Mouse (Mus musculus): ENCODE data around the gene Xdh.
A peak's percentile ranks its signal among the peaks of the same experiment; 100 is the strongest.

Gene Xdh

GRCm38 (mm10) chr17:73942268-73942962 lies 7.6 kb downstream of the Xdh start:
- no peak for DNase-seq (ENCODE audit: low spot score in 2 of 2)

DNA sequence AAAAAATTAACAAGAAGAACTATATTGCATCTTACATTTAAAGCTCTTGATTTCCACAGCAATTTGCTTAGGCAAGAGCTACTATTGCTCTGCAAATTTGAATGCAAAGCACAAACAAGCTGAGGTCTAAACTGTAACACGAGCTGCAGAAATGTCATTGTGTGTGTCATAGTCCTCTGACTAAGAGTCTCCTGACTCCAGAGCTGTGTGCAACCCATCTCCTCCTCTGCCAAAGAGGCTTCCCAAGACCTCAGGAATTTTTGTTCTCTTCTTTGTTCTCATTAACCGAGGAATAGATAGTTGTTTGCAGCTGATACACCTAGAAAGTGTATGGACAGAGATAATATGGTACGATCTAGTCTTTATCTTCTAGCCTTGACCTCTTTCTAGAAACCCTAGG lies 8.2 kb downstream of the Xdh start:
- DNase-seq (ENCODE audit: low spot score in 2 of 2) = no peak

DNA sequence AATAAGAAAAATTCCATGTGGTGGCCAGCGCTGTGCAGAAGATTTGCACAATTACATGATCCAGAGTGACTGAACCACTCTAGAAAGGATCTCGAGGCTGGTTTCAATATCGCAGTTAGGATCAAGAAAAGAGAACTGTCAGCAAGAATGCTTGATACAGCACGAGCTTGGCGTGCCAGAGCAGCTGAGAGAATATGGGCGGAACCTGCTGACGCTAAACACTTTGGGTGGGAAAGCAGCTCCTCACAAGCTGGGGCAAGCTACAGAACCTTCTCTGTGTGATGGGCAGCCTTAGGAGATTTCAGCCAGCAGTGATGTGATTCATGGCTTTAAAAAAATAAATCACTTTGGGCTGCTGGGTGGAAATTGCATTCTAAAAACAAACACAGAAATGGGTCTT lies 12.9 kb downstream of the Xdh start:
- DNase-seq (ENCODE audit: low spot score in 2 of 2) = no peak

- no peak for DNase-seq (ENCODE audit: low spot score in 2 of 2)
Observed at GRCm38 (mm10) chr17:73935163-73935562, 14.8 kb downstream of the Xdh start.

DNA sequence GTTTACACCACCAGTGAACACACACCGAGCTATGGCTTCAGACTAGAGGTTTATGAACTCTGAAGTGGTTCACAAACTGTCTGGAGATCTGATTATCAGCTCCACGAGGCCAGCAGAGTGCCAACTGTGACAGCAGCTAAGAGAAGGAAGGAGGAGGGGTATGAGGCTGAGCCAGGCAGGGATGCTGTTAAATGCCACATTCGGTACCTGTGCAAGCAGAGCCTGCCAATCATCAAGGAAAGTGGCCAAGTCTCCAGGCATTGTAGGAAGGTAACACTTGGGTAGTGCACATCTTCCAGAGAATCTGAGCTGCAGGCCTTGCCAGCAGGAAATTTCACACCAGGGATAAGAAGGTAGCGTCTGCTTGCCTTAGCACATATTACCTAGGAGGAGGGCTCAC lies 15.7 kb downstream of the Xdh start:
- DNase-seq (ENCODE audit: low spot score in 2 of 2) = no peak

GRCm38 (mm10) chr17:73933616-73934015 lies 16.4 kb downstream of the Xdh start:
- no peak for DNase-seq (ENCODE audit: low spot score in 2 of 2)

DNA sequence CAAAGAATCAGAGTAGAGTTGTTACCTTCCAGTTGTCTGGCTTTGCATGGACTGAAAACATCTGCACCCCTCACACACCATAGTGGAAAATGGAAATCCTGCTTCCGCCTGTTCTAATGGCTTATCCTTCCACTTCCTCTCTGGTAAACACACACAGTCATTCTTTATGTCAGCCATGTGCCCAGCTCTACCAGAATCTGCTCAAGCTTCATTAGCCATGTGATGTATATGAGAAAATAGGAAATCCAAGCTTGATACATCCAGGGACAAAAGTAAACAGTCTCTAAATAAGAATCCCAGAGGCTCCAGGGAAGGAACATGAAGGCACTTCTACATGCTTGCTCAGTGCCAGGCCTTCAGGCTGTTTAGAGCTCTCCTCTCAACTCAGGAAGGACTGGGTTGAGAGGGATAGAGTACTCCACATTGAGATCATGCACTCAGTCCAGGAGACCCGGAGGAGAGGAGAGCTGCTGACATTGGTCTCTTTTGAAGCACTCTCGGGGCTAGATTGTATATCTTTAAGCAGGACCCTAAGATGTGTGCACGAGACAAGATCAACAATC lies 17.4 kb downstream of the Xdh start:
- DNase-seq (ENCODE audit: low spot score in 2 of 2) = no peak

- DNase-seq (ENCODE audit: low spot score in 2 of 2) = no peak
Observed at GRCm38 (mm10) chr17:73919520-73919919, 30.5 kb downstream of the Xdh start.

GRCm38 (mm10) chr17:73918944-73919381 lies 31.0 kb downstream of the Xdh start:
- no peak for DNase-seq (ENCODE audit: low spot score in 2 of 2)

GRCm38 (mm10) chr17:73918138-73918537 lies 31.9 kb downstream of the Xdh start:
- DNase-seq (ENCODE audit: low spot score in 2 of 2) = no peak

- DNase-seq (ENCODE audit: low spot score in 2 of 2) = no peak
Observed at GRCm38 (mm10) chr17:73917713-73918112, 32.3 kb downstream of the Xdh start.

DNA sequence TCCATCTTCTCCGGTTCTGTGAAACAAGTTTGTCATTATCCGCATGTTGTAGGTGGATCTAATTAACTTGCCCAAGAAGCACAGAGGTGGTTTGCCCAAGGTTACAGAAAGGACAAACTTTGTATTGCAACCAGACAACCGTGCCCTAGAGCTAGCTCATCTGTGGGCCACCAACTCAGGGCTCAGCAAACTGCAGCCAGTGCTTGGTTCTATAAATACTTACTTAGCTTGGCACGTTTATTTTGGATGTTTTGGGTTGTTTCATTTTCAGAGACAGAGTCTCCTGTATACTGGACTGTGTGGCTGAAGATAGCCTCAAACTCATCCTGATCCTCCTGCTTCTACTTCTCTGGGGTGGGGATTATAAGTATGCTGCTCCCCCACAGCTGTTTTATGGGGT lies 35.3 kb downstream of the Xdh start:
- DNase-seq (ENCODE audit: low spot score in 2 of 2) = no peak

DNA sequence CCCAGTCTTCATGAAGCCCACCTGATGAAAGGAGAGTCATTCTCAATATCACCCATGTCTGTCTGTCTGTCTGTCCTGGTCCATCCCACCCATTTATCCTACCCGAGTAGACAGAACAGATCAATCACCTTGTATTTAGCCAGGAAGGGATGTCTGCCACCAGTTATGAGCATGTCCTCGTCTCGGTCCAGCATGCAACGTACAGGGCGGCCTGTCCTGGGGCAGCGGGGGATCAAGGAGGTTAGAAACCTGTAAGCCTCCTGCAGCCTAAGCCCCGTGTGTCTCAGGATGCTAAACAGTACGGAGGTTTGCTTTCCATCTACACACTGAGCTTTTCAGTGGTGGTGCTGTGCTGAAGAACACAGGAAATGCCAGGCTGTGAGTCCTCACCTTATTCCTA lies 43.9 kb downstream of the Xdh start:
- no peak for DNase-seq (ENCODE audit: low spot score in 2 of 2)

DNA sequence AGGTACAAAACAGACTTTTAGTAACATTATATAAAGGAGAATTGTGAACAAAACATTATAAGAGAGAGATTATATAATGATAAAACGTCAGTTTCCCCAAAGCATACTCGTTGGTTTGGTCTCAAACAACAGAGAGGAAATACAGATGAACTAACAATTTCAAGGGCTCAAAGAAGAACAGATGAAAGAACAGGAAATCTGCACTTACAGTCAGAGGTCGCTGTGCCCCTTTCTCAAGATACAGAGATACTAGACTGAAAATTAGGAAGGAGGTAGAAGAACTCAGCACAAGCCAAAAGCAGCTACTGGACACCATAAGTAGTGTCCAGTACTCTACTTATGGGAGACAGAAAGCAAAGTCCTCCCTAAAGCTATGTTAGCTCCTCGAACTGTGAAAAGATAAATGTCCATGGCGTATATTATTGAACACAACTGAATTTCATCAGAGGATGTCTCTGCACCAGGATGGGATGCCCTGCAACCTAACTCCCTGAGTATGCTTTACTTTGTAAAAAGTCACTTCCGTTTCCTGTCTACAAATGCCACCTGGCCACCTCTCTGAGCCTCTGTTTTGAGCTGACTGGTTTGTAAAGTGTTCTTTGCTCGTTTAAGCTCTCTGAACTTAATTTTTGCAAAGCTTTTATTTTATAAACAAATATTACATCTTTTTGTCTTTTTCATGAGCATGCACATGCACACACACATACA lies 44.8 kb downstream of the Xdh start:
- DNase-seq (ENCODE audit: low spot score in 2 of 2) = no peak

GRCm38 (mm10) chr17:73903121-73903520 lies 46.9 kb downstream of the Xdh start:
- DNase-seq (ENCODE audit: low spot score in 2 of 2) = no peak

DNA sequence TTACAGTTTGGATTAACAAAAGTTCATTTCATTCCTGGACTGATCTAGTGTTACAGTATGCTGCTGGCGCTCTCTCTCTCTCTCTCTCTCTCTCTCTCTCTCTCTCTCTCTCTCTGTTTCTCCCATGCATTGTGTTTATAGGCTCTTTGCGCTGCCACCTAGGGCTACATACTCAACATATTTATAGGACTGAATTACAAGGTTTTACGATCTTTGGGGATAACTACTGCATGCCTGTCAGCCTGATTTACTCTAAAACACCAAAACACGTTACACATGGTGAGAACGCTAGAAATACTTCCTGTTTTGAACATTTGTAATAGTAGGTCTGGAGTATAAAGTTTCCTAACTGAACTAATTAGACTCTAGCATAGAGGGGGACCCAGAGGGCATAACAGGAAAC lies 47.8 kb downstream of the Xdh start:
- DNase-seq (ENCODE audit: low spot score in 2 of 2) = no peak

- no peak for DNase-seq (ENCODE audit: low spot score in 2 of 2)
Observed at GRCm38 (mm10) chr17:73894399-73894798, 55.6 kb downstream of the Xdh start.

DNA sequence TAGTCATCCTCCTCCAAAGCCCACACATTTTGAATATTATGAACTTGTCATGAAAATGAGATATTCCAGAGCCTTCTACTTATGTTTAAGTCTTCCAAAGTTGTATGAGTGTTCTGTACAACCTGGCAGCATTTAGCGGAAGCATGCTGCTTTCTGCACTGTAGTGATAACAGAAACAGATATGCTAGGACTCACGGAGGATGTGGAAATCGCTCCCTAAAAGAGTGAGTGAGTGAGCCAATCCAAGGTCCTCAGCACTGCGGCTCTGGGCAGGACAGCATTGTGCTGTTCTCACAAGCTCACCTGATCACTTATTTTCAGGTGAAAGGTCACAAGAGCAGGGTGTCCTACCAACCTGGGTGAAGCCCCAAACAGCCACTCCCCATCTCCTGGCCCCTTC lies 56.2 kb downstream of the Xdh start:
- DNase-seq (ENCODE audit: low spot score in 2 of 2) = no peak

- DNase-seq (ENCODE audit: low spot score in 2 of 2) = no peak
Observed at GRCm38 (mm10) chr17:73893207-73893606, 56.8 kb downstream of the Xdh start.

GRCm38 (mm10) chr17:73891590-73891989 lies 58.4 kb downstream of the Xdh start:
- DNase-seq (ENCODE audit: low spot score in 2 of 2) = no peak

- no peak for DNase-seq (ENCODE audit: low spot score in 2 of 2)
Observed at GRCm38 (mm10) chr17:73886071-73886785, 63.8 kb downstream of the Xdh start.

GRCm38 (mm10) chr17:73883332-73883731 lies 66.7 kb downstream of the Xdh start:
- DNase-seq (ENCODE audit: low spot score in 2 of 2) = no peak

- DNase-seq (ENCODE audit: low spot score in 2 of 2) = peak in 1 of 2 experiments; percentile 62
Observed at GRCm38 (mm10) chr17:73882194-73882593, 67.8 kb downstream of the Xdh start.

Data from urinary bladder, postnatal 4 days (tissue).